Mouse (Mus musculus) stomach, embryonic 14.5 days (tissue): ENCODE data around the gene Gfra4. TPM values are rescaled to one million over a fixed set of nuclear protein-coding genes. Genes with fewer than 3 reads are reported as not detected.

Source experiments
- ATAC-seq: fragments of 200-750 bp; cut with Nextera tagmentation; 2 replicates; pipeline ENCODE4 v1.8.0; 2017; ENCODE audit warnings: low read depth, moderate TSS enrichment; ENCODE audit not compliant: insufficient number of reproducible peaks, insufficient read depth, low FRiP score
- H3K27ac ChIP-seq: fragments of 300-500 bp; sonication (generic); 2 replicates; pipeline ENCODE4 v1.5.1; 2014; ENCODE audit warnings: mild to moderate bottlenecking, low read length, moderate library complexity, mixed read lengths
- H3K27me3 ChIP-seq: fragments of 300-500 bp; sonication (generic); 2 replicates; pipeline ENCODE4 v1.6.1; 2014; ENCODE audit warnings: low read length, control low read depth, mixed read lengths; ENCODE audit not compliant: control insufficient read depth, insufficient read depth
- H3K36me3 ChIP-seq: fragments of 300-500 bp; sonication (generic); 2 replicates; pipeline ENCODE4 v1.6.1; 2014; ENCODE audit warnings: mild to moderate bottlenecking, control low read depth, low read length, moderate library complexity, mixed read lengths; ENCODE audit not compliant: control insufficient read depth, insufficient read depth
- H3K4me1 ChIP-seq: fragments of 300-500 bp; sonication (generic); 2 replicates; pipeline ENCODE4 v1.6.1; 2014; ENCODE audit warnings: low read length, control low read depth, mixed read lengths; ENCODE audit not compliant: control insufficient read depth, insufficient read depth
- H3K4me2 ChIP-seq: fragments of 300-500 bp; sonication (generic); replicated peaks from 2 replicates; pipeline ENCODE4 v1.6.1; 2014; ENCODE audit warnings: low read depth, low read length, control low read depth
- H3K4me3 ChIP-seq: fragments of 300-500 bp; sonication (generic); 2 replicates; pipeline ENCODE4 v1.5.1; 2014; ENCODE audit warnings: low read depth, low read length, control low read depth
- H3K9ac ChIP-seq: fragments of 300-500 bp; sonication (generic); replicated peaks from 2 replicates; pipeline ENCODE4 v1.6.1; 2014; ENCODE audit warnings: low read depth, mild to moderate bottlenecking, control low read depth, low read length, moderate library complexity, mixed read lengths
- H3K9me3 ChIP-seq: fragments of 300-500 bp; sonication (generic); 2 replicates; pipeline ENCODE4 v1.6.1; 2016; ENCODE audit warnings: low read depth, low read length, control low read depth; ENCODE audit not compliant: control insufficient read depth
- WGBS: fragments of 180-500 bp; shearing (Covaris S2); extraction: QIAGEN DNeasy Blood & Tissue Kit; methylation state at CpG from one replicate; pipeline ENCODE4 v1.1.7; 2014; 5-methylcytosine and 5-hydroxymethylcytosine counted together
- polyA plus RNA-seq: library from polyadenylated mRNA; unstranded; fragments of >200 nt; fragmentation: Nextera tagmentation; extraction: Ambion mirVana; gene quantifications from 2 replicates; pipeline ENCODE4 v1.2.1, GENCODE M21; 2014

The Gfra4 gene
- polyA plus RNA-seq, 1 experiment from 2014 or later, result 23.8 TPM

- no peak overlapping the region for H3K9ac ChIP-seq
- peaks cover 18% of the 10 kb centered on the region; the same call in 1 of the 2 replicates for H3K4me1 ChIP-seq
- no peaks in the 10 kb centered on the region for H3K9me3 ChIP-seq
- no peak for ATAC-seq
- no peak overlapping the region for H3K27ac ChIP-seq
- no peaks in the 10 kb centered on the region for H3K36me3 ChIP-seq
- 2% methylated on average over 10 of the region's 10 CpGs for WGBS
- peaks cover 34% of the 10 kb centered on the region for H3K27me3 ChIP-seq
- no peak overlapping the region for H3K4me3 ChIP-seq
- H3K4me2 ChIP-seq, result no peak overlapping the region
These were observed 13.3 kb upstream of the Gfra4 start for GRCm38 (mm10) chr2:131056191-131056590.

GRCm38 (mm10) chr2:131055631-131056030 lies 12.7 kb upstream of the Gfra4 start:
- H3K36me3 ChIP-seq, result no peaks in the 10 kb centered on the region
- peaks cover 18% of the 10 kb centered on the region; the same call in 1 of the 2 replicates for H3K4me1 ChIP-seq
- H3K27me3 ChIP-seq, result peaks cover 34% of the 10 kb centered on the region
- 6% methylated on average over 10 of the region's 10 CpGs for WGBS
- ATAC-seq, result no peak
- no peak overlapping the region for H3K4me3 ChIP-seq
- no peak overlapping the region for H3K4me2 ChIP-seq
- H3K27ac ChIP-seq, result no peak overlapping the region
- H3K9ac ChIP-seq, result no peak overlapping the region
- no peaks in the 10 kb centered on the region for H3K9me3 ChIP-seq

- Histone ChIP-seq H3K27me3 (peaks cover 34% of the 10 kb centered on the region), H3K4me1 (peaks cover 14% of the 10 kb centered on the region; the same call in 1 of the 2 replicates), H3K9me3 (no peaks in the 10 kb centered on the region), H3K4me2 (peak overlapping the region; percentile 44), H3K36me3 (no peaks in the 10 kb centered on the region), H3K9ac (no peak overlapping the region), H3K27ac (no peak overlapping the region), H3K4me3 (peak overlapping the region; percentile 19)
- ATAC-seq, result no peak
- WGBS, result 5% methylated on average over 21 of the region's 21 CpGs
These were observed 11.9 kb upstream of the Gfra4 start for GRCm38 (mm10) chr2:131054646-131055264.

GRCm38 (mm10) chr2:131053851-131054645 lies 11.2 kb upstream of the Gfra4 start:
- ATAC-seq, result no peak
- Histone ChIP-seq H3K9me3 (no peaks in the 10 kb centered on the region), H3K27me3 (peaks cover 34% of the 10 kb centered on the region), H3K27ac (no peak overlapping the region), H3K4me3 (peak overlapping the region; percentile 19), H3K36me3 (no peaks in the 10 kb centered on the region), H3K4me2 (peak overlapping the region; percentile 44), H3K4me1 (peaks cover 11% of the 10 kb centered on the region; the same call in 1 of the 2 replicates), H3K9ac (no peak overlapping the region)
- 1% methylated on average over 45 of the region's 45 CpGs for WGBS

- Histone ChIP-seq H3K4me1 (peaks cover 11% of the 10 kb centered on the region; the same call in 1 of the 2 replicates), H3K4me3 (no peak overlapping the region), H3K27ac (no peak overlapping the region), H3K27me3 (peaks cover 34% of the 10 kb centered on the region), H3K36me3 (no peaks in the 10 kb centered on the region), H3K9me3 (no peaks in the 10 kb centered on the region), H3K4me2 (no peak overlapping the region), H3K9ac (no peak overlapping the region)
- no peak for ATAC-seq
- WGBS, result 76% methylated on average over 6 of the region's 6 CpGs
These were observed 10.1 kb upstream of the Gfra4 start for GRCm38 (mm10) chr2:131052862-131053418.

GRCm38 (mm10) chr2:131052043-131052442 lies 9.2 kb upstream of the Gfra4 start:
- Histone ChIP-seq H3K36me3 (no peaks in the 10 kb centered on the region), H3K27me3 (peaks cover 34% of the 10 kb centered on the region), H3K4me3 (no peak overlapping the region), H3K4me2 (no peak overlapping the region), H3K27ac (no peak overlapping the region), H3K9me3 (no peaks in the 10 kb centered on the region), H3K4me1 (peaks cover 11% of the 10 kb centered on the region; the same call in 1 of the 2 replicates), H3K9ac (no peak overlapping the region)
- ATAC-seq, result no peak
- WGBS, result 77% methylated on average over 5 of the region's 5 CpGs

- Histone ChIP-seq H3K36me3 (no peaks in the 10 kb centered on the region), H3K9me3 (no peaks in the 10 kb centered on the region), H3K4me1 (peaks cover 12% of the 10 kb centered on the region; the same call in 1 of the 2 replicates), H3K27me3 (peaks cover 4% of the 10 kb centered on the region; the same call in 1 of the 2 replicates), H3K4me3 (no peak overlapping the region), H3K27ac (no peak overlapping the region), H3K4me2 (no peak overlapping the region), H3K9ac (no peak overlapping the region)
- WGBS, result 60% methylated on average over 2 of the region's 2 CpGs
- ATAC-seq, result no peak
These were observed 3.1 kb upstream of the Gfra4 start for GRCm38 (mm10) chr2:131046025-131046424.

GRCm38 (mm10) chr2:131044989-131045720 lies 2.3 kb upstream of the Gfra4 start:
- WGBS, result 54% methylated on average over 9 of the region's 9 CpGs
- ATAC-seq, result peak; percentile 43; the same call in 1 of the 2 replicates
- no peak overlapping the region for H3K4me2 ChIP-seq
- no peak overlapping the region for H3K9ac ChIP-seq
- no peak overlapping the region for H3K27ac ChIP-seq
- H3K4me3 ChIP-seq, result no peak overlapping the region
- H3K36me3 ChIP-seq, result no peaks in the 10 kb centered on the region
- peaks cover 11% of the 10 kb centered on the region for H3K27me3 ChIP-seq
- peaks cover 15% of the 10 kb centered on the region; the same call in 1 of the 2 replicates for H3K4me1 ChIP-seq
- H3K9me3 ChIP-seq, result no peaks in the 10 kb centered on the region
